Mouse (Mus musculus) retina, postnatal 7 days (tissue): ENCODE results near the gene Krt31.

Source experiments
- DNase-seq: peaks from one replicate; pipeline ENCODE4 v3.0.0-alpha.2; 2012; ENCODE audit warnings: low read depth, low spot score

The Krt31 gene

DNA sequence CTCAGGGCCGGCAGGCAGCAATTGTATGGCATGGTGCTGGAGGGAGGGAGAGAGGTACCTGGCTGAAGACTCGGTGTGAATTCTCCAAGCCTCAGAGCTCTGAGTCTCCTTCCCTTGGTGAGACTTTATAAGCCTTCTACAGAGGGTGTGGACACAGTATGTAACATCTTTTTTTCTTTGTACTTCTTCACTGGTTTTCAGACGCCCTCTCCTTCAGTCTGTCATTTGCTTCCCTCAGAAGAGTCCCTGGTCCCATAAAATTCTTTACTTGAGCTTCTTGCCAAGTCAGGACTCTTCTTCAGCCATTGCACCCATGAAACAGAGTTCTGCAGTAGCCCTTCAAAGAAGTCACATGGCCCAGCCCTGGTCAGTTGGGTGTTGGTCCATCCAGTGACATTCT lies at the start of gene Krt31:
TSS of gene Krt31 (minus strand) at position 101 of the 400 bp plus-strand sequence.
- DNase-seq = no peak

GRCm38 (mm10) chr11:100097819-100098218 lies 47.5 kb upstream of the Krt31 start:
- no peak for DNase-seq

GRCm38 (mm10) chr11:100096141-100096540 lies 45.8 kb upstream of the Krt31 start, which contains the start of gene Krt35:
Krt35 (minus strand) TSS chr11:100096241.
- DNase-seq = no peak

GRCm38 (mm10) chr11:100088378-100089025 lies 38.2 kb upstream of the Krt31 start:
- no peak for DNase-seq

- no peak for DNase-seq
Measured at GRCm38 (mm10) chr11:100087861-100088260, 37.5 kb upstream of the Krt31 start, which contains the start of gene Krt32. Krt32 (minus strand) TSS chr11:100088226.

- no peak for DNase-seq
Measured at GRCm38 (mm10) chr11:100073873-100074272, 23.5 kb upstream of the Krt31 start.

DNA sequence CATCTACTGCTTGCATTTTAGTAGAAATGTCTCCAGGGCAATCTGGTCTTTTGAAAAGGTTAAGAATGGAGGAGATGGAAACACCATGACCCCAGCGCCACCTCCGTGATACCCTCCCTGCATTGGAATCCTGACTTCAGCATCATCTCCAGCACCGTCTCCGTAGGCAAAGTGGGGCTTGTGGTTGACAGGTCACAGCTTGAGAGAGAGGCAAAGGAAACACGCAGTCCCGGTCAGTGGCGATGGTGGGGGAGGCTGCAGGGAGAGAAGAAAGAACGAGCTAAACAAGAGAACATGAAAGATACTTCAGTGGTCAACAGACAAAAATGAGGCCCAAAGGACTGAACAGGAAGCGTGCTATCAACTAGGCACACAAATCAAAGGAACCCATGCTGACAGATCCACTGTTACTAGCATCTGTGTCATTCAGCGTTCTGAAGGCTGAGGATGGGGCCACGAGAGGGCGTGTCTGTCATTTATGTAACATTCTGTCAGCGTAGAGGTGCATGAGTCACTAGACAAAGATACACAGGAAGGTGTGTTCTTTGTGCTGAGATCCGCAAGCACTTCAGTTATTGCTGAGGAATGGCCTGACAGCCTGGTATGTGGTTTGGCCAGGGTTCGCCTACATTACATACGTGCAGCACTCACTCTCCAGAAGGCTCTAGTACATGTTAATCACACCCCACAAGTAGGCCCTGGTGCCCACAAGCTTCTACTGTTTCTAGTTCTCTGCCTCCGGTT lies 17.1 kb upstream of the Krt31 start:
- no peak for DNase-seq

GRCm38 (mm10) chr11:100066236-100067010 lies 16.1 kb upstream of the Krt31 start:
- DNase-seq = no peak

DNA sequence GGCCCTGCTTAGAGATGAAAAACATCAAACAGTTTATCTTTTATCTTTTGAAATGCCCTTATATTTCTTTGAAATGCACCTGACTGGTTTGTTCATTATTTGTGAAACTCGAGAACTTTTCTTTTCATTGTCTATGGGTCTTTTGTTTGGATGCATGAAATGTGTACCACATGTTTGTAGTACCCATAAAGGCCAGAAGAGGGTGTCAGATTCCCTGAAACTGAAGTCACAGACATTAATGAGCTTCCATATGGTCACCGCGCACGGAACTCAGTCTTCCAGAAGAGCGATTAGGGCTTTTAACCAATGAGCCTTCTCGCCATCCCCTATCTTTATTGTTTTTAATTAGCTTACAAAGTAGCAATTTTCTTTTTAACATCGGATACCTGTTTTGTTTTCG lies 8.5 kb upstream of the Krt31 start:
- DNase-seq = peak; percentile 29

- no peak for DNase-seq
Measured at GRCm38 (mm10) chr11:100055686-100056655, 5.6 kb upstream of the Krt31 start.

DNA sequence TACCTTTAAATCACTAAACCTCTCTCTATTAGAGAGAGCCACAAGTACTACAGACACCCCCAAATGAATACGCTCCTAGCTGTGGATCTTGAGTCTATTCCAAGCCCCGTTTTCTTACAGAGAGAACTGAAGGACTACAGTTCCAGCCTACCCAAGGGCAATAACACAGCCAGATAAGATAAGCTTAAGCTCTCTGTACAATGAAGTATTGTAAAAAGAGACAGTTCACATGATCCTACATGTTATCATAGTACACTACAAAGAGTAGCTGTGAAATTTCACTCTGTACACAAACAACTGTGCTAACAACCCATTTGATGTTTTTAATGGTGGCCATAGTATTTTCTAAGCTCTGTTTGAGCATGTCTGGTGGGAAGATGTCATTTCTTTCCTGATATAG lies 3.2 kb downstream of the Krt31 start:
- no peak for DNase-seq

DNA sequence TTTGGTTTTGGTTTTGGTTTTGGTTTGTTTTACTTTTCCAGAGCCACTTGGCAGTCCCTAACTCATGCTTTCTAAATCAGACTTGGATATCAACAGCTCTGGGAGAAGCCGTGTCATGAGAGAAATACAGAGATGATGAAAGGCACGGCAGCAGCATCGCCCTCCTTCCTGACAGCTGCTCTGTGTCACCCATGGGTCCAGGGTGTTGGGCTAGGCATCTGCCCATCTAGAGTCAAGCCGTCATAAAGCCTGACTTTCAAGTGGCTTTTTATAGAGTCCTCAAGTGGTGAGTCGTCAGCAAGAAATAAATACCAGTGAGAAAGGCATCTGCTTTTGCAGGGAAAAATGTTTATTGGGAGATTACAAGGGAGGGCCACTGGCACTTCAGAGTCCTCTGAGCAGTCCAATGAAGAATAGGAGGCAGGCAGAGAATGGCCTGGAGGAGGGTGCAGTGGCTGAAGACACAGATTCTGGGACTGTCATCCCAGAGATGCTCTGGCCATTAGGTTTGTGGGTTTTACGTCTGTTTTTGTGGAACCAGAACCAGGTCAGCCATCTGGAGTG lies 4.0 kb downstream of the Krt31 start:
- no peak for DNase-seq

- DNase-seq = no peak
Measured at GRCm38 (mm10) chr11:100041454-100041853, 8.9 kb downstream of the Krt31 start, which contains the start of gene Krt34. Krt34 (minus strand) TSS chr11:100041554.

GRCm38 (mm10) chr11:100029768-100030167 lies 20.6 kb downstream of the Krt31 start, which contains the start of gene Krt33b:
Krt33b (minus strand) TSS chr11:100029868.
- DNase-seq = no peak

GRCm38 (mm10) chr11:100021438-100021837 lies 28.9 kb downstream of the Krt31 start:
- no peak for DNase-seq

DNA sequence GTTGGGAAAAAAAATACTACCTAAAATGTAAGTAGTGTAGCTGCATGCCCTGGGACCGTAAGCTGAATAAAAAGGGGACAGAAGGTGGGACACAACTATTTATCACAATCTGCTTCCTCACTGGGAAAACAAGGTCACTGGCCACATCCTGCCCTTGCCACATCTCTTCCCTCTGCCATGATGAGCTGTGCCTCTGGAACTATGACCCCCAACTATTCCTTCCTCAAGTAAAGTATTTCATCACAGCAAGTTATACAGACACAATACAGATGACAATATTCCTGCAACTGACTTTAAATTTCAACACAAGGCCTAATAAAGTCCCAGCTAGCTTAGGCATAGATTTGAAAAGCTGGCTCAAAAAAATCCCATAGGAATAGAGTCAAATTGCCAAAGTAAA lies 30.9 kb downstream of the Krt31 start:
- DNase-seq = no peak

DNA sequence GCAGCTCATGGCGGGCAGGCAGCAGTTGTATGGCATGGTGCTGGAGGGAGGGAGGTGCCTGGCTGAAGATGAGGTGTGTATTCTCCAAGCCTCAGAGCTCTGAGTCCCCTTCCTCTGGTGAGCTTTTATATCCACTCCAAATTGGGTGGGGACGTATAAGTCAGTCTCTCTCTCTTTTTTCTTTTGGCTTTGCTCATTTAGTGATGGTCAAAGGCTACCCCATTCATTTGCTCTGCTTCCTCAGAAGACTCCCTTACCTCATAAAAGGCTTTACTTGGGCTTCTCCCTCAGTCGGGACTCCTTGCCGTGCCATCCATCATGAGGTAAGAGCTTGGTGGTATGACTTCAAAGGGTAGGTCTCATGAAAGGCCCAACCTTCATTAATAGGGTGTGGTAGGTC lies 34.2 kb downstream of the Krt31 start, which contains the start of gene Krt33a:
TSS of gene Krt33a (minus strand) at position 101 of the 400 bp plus-strand sequence.
- no peak for DNase-seq

DNA sequence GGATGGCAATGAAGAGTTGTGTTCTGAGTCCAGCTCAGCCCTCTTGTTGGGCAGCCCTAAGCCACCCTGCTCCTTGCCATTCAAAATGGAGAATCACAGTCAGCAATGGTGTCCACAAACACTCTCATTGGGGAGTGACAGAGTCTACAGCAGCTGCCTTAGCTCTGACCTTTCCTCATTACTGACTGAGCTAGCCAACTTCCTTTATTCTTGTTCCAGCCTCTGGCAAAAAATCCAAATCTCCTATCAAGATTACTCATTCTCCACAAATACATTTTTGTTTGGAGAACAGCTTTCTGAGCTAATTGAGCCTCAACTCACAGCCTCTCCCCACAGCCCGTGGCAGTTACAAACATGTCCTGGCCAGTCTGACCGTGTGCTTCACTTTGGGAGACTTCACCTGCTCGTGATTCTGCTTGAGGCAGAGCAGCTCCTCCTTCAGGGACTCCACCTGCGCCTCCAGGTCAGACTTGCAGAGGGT lies 36.6 kb downstream of the Krt31 start:
- DNase-seq = no peak

- no peak for DNase-seq
Measured at GRCm38 (mm10) chr11:100010682-100011081, 39.7 kb downstream of the Krt31 start.

DNA sequence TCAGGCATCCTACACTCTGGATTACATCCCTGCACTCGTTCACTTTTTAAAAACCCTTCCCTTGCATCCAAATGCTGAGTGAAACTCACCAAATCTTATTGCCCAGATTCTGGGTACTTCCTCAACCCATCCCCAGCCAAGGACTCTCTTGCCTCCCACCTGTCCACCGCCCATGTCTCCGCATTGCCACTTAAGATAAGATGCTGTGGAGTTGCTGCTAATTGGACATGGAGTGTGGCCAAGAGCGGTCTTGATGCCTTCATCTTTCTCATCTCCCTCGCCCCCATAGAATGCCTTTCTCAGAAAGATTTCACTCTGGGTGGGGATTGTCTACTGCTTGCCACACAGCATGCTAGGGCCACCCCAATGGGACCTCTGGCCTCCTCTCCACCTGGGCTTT lies 42.0 kb downstream of the Krt31 start:
- no peak for DNase-seq
